Mouse (Mus musculus) MEL (cell line): ENCODE data around the gene Mfsd13b.

ENCODE experiments used
- CTCF ChIP-seq, 3 experiments: IDR thresholded peaks in 2 of 3; conservative IDR thresholded peaks in 1 of 3; 2 replicates each; pipeline ENCODE4 v1.5.1; 2011 to 2012; ENCODE audit warnings: low read length in 3 of 3, low read depth in 2 of 3, mild to moderate bottlenecking in 2 of 3, improper control_type of control experiment in 1 of 3, inconsistent platforms in 1 of 3, mixed read lengths in 1 of 3, moderate library complexity in 1 of 3; ENCODE audit not compliant: control insufficient read depth in 1 of 3, insufficient read depth in 1 of 3, poor library complexity in 1 of 3, severe bottlenecking in 1 of 3
- E2F4 ChIP-seq: IDR thresholded peaks from 2 replicates; pipeline ENCODE4 v1.6.1; 2011; ENCODE audit warnings: low read depth, low read length, improper control_type of control experiment, borderline replicate concordance
- HCFC1 ChIP-seq: IDR thresholded peaks from 2 replicates; pipeline ENCODE4 v1.6.1; 2012; ENCODE audit warnings: low read depth, mild to moderate bottlenecking, inconsistent platforms, low read length, improper control_type of control experiment, moderate library complexity
- JUND ChIP-seq: IDR thresholded peaks from 2 replicates; pipeline ENCODE4 v1.6.1; 2011; ENCODE audit warnings: low read depth, mild to moderate bottlenecking, improper control_type of control experiment, low read length
- MXI1 ChIP-seq: IDR thresholded peaks from 2 replicates; pipeline ENCODE4 v1.6.1; 2011; ENCODE audit warnings: mild to moderate bottlenecking, low read depth, low read length, improper control_type of control experiment
- MYB ChIP-seq: IDR thresholded peaks from 2 replicates; pipeline ENCODE4 v1.6.1; 2011; ENCODE audit warnings: mild to moderate bottlenecking, low read depth, low read length, improper control_type of control experiment
- MYC ChIP-seq: IDR thresholded peaks from 2 replicates; pipeline ENCODE4 v1.6.1; 2011; ENCODE audit warnings: low read depth, mild to moderate bottlenecking, low read length, improper control_type of control experiment, moderate library complexity
- POLR2A ChIP-seq, 2 experiments: IDR thresholded peaks; 2 replicates each; pipeline ENCODE4 v1.6.1; 2011 to 2012; ENCODE audit warnings: low read length in 2 of 2, mild to moderate bottlenecking in 2 of 2, control low read depth in 1 of 2, improper control_type of control experiment in 1 of 2, low read depth in 1 of 2, moderate library complexity in 1 of 2; ENCODE audit not compliant: control insufficient read depth in 1 of 2, insufficient read depth in 1 of 2, poor library complexity in 1 of 2
- POLR2AphosphoS2 ChIP-seq: IDR thresholded peaks from 2 replicates; pipeline ENCODE4 v1.6.1; 2011; ENCODE audit warnings: low read length, improper control_type of control experiment
- USF2 ChIP-seq, 2 experiments: IDR thresholded peaks; 2 replicates each; pipeline ENCODE4 v1.6.1; 2011 to 2012; ENCODE audit warnings: improper control_type of control experiment in 2 of 2, low read length in 2 of 2, borderline replicate concordance in 1 of 2, inconsistent platforms in 1 of 2, low read depth in 1 of 2, mild to moderate bottlenecking in 1 of 2; ENCODE audit not compliant: insufficient read depth in 1 of 2
- ZC3H11A ChIP-seq: IDR thresholded peaks from 2 replicates; pipeline ENCODE4 v1.6.1; 2012; ENCODE audit warnings: low read depth, mild to moderate bottlenecking, inconsistent platforms, low read length, improper control_type of control experiment
- ZKSCAN1 ChIP-seq: IDR thresholded peaks from 2 replicates; pipeline ENCODE4 v1.6.1; 2012; ENCODE audit warnings: low read depth, mild to moderate bottlenecking, inconsistent platforms, low read length, improper control_type of control experiment, moderate library complexity
- ZNF384 ChIP-seq: IDR thresholded peaks from 2 replicates; pipeline ENCODE4 v1.6.1; 2012; ENCODE audit warnings: low read depth, mild to moderate bottlenecking, inconsistent platforms, low read length, improper control_type of control experiment

GRCm38 (mm10) chr7:121018778-121019177, 36.5 kb downstream of the Mfsd13b start:
- TF ChIP-seq ZKSCAN1 (no peak), ZNF384 (no peak), HCFC1 (no peak), E2F4 (no peak), POLR2A (IDR thresholded peaks at IDR 0.05; ENCODE audit: control insufficient read depth in 1 of 2, insufficient read depth in 1 of 2, low read depth in 1 of 2, low read length in 2 of 2, poor library complexity in 1 of 2) (no peak), MYB (no peak), USF2 (IDR thresholded peaks at IDR 0.05; ENCODE audit: borderline replicate concordance in 1 of 2, insufficient read depth in 1 of 2, low read depth in 1 of 2, low read length in 2 of 2) (no peak), MYC (no peak), MXI1 (no peak), CTCF (IDR thresholded peaks at IDR 0.05 in 2 of 3, conservative IDR thresholded peaks at IDR 0.05 in 1 of 3; ENCODE audit: control insufficient read depth in 1 of 3, insufficient read depth in 1 of 3, low read depth in 2 of 3, low read length in 3 of 3, poor library complexity in 1 of 3, severe bottlenecking in 1 of 3) (no peak), ZC3H11A (no peak), JUND (no peak), POLR2AphosphoS2 (no peak)
